Mouse (Mus musculus): ENCODE data around the gene Mpg.

DNA sequence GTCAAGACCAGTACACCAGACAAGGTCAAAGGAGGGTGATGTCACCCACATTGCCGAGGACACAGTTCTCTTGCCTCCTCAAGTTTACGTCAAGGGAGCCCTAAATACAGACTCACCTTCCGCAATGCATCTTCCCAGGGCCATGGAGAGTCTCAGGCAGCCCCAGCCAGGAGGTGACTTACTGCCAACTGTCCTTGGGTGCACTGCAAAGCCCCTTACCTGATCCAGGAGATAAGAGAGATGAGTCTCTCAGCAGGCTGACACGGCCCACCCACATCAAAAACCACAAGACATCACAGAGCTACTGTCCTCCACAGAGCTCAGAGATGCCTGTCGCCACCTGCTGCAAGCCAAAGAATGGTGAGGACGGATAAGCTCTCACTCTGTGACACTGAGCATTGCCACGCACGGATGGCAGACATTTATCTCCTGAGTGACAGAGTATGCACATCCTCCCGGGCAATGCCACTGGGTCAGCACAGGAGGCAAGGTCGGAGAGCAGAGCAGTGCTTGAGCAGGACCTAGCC lies 26.2 kb upstream of the Mpg start, which contains the start of gene Il9r:
- TF ChIP-seq CTCF (IDR thresholded peaks at IDR 0.05; ENCODE audit: low read depth): peak; percentile 24; the same call in 1 of the 2 replicates
- no peak for TF ChIP-seq EP300 (IDR thresholded peaks at IDR 0.05; ENCODE audit: low read depth)
